Mouse (Mus musculus) T-cell, adult 66 days (primary cell): ENCODE measurements around the gene Zkscan5. TPM values are rescaled to one million over a fixed set of nuclear protein-coding genes. Genes with fewer than 3 reads are reported as not detected.

Experiments used
- total RNA-seq, 2 experiments: library from RNA; stranded (reverse); gene quantifications; 3 replicates in 1 of 2; 4 replicates in 1 of 2; pipeline ENCODE4 v1.2.4; 2023

The Zkscan5 gene
- 10 to 100 TPM in 1 of 2 experiments, 1 to 10 TPM in 1; 8.2 to 10.3 TPM for total RNA-seq

GRCm38 (mm10) chr5:145203936-145204691 is at the start of gene Zkscan5:
Gene Zkscan5, plus strand, starts transcription at chr5:145204562.

GRCm38 (mm10) chr5:145166536-145167305 is 37.6 kb upstream of the Zkscan5 start, which contains the start of the genes Ptcd1 and Cpsf4:
Gene Ptcd1, minus strand, starts transcription at chr5:145167108.
Gene Cpsf4, plus strand, starts transcription at chr5:145167213.

GRCm38 (mm10) chr5:145191962-145192361 is 12.4 kb upstream of the Zkscan5 start, which contains the start of gene Atp5j2:
Gene Atp5j2, minus strand, starts transcription at chr5:145192062.

GRCm38 (mm10) chr5:145201321-145201991 is 2.9 kb upstream of the Zkscan5 start, which contains the start of gene Zkscan14:
Gene Zkscan14, minus strand, starts transcription at chr5:145201868.

GRCm38 (mm10) chr5:145231367-145231871 is 27.1 kb downstream of the Zkscan5 start, which contains the start of gene Zfp655:
Gene Zfp655, plus strand, starts transcription at chr5:145231715.

Other genes starting within 250 kb of the Zkscan5 start
- 10 to 100 TPM; 64.2 to 66.1 TPM for gene Smurf1, start 238.7 kb upstream of the Zkscan5 start, total RNA-seq
- gene Gm4871, start 171.8 kb upstream of the Zkscan5 start, total RNA-seq = not detected
- gene 1700018F24Rik, start 161.6 kb upstream of the Zkscan5 start, total RNA-seq = not detected
- 10 to 100 TPM; 92.1 to 92.3 TPM for gene Arpc1a, start 120.7 kb upstream of the Zkscan5 start, total RNA-seq
- not detected for gene Kpna7, start 120.5 kb upstream of the Zkscan5 start, total RNA-seq
- 100 to 1,000 TPM; 450 to 477 TPM for gene Arpc1b, start 90.3 kb upstream of the Zkscan5 start, total RNA-seq
- gene Pdap1, start 64.3 kb upstream of the Zkscan5 start, total RNA-seq = 10 to 100 TPM; 44.9 to 52.9 TPM
- 100 to 1,000 TPM; 211 to 259 TPM for gene Bud31, start 64.2 kb upstream of the Zkscan5 start, total RNA-seq
- 10 to 100 TPM; 20.8 to 26.3 TPM for gene Ptcd1, start 37.5 kb upstream of the Zkscan5 start, total RNA-seq
- gene Cpsf4, start 37.3 kb upstream of the Zkscan5 start, total RNA-seq = 10 to 100 TPM; 42.1 to 48.9 TPM
- gene Atp5j2, start 12.5 kb upstream of the Zkscan5 start, total RNA-seq = 100 to 1,000 TPM; 172 to 185 TPM
- gene Zkscan14, start 2.7 kb upstream of the Zkscan5 start, total RNA-seq = 10 to 100 TPM; 41.0 to 41.3 TPM
- 10 to 100 TPM; 75.1 to 85.1 TPM for gene Zfp655, start 27.2 kb downstream of the Zkscan5 start, total RNA-seq
- 10 to 100 TPM; 36.2 to 39.4 TPM for gene Zscan25, start 75.9 kb downstream of the Zkscan5 start, total RNA-seq
- gene Cyp3a57, start 140.7 kb downstream of the Zkscan5 start, total RNA-seq = not detected